12 mouse cellular contexts compared by ENCODE assay signal in genomic region chr2:165832720-165833119, GRCm38 (mm10).
DNase-seq lines count a peak whose midpoint lies in the region; ATAC-seq and TF ChIP-seq lines count a peak whose summit lies in the region.
"Had no signal": no experiment of that assay in that cellular context is flagged by ENCODE, and none has a peak within 500 bp of the region (broad histone marks: within the 10 kb centered on the region; RNA-seq: fewer than 3 reads in every experiment).

No protein-coding gene starts in this region.

- peaks cover 85% of the 10 kb centered on the region for H3K36me3 ChIP-seq in heart, embryonic 15.5 days
- H3K36me3 ChIP-seq in limb, embryonic 12.5 days = peaks cover 100% of the 10 kb centered on the region
- peaks cover 28% of the 10 kb centered on the region for H3K36me3 ChIP-seq in stomach, postnatal 0 days (ENCODE audit: control insufficient read depth, insufficient read depth, low read length)

- H3K27ac ChIP-seq in heart, embryonic 15.5 days = peak overlapping the region; percentile 67
- H3K27ac ChIP-seq in limb, embryonic 12.5 days = peak overlapping the region; percentile 64
- H3K27ac ChIP-seq in stomach, postnatal 0 days (replicated peaks) = peak overlapping the region; percentile 70
- H3K27ac ChIP-seq: hindbrain, embryonic 15.5 days; liver, embryonic 12.5 days had no signal

- TF ChIP-seq CTCF in lung, adult 2 months (IDR thresholded peaks at IDR 0.05; ENCODE audit: insufficient read depth, low read length) = no peak
- TF ChIP-seq CTCF in stomach, postnatal 0 days (IDR thresholded peaks at IDR 0.05; ENCODE audit: low read depth) = no peak

- intact Hi-C loops in heart, postnatal 36 days (cut with DNase I) = no loop called here
- intact Hi-C loops in gastrocnemius, postnatal 14 days (cut with DNase I; ENCODE audit: low total_unique reads) = no loop called here

- H3K9ac ChIP-seq in heart, embryonic 15.5 days = no peak overlapping the region
- H3K9ac ChIP-seq in limb, embryonic 12.5 days (replicated peaks) = no peak overlapping the region
- no peak overlapping the region for H3K9ac ChIP-seq in stomach, postnatal 0 days (ENCODE audit: low read length)
- H3K9ac ChIP-seq: hindbrain, embryonic 15.5 days; liver, embryonic 12.5 days had no signal

- ATAC-seq in heart, embryonic 15.5 days (replicated peaks; ENCODE audit: insufficient number of reproducible peaks, insufficient read depth, low FRiP score, low read depth) = no peak
- ATAC-seq in limb, embryonic 12.5 days (ENCODE audit: insufficient number of reproducible peaks, insufficient read depth, low FRiP score, low TSS enrichment, low read depth) = no peak
- no peak for ATAC-seq in stomach, postnatal 0 days (ENCODE audit: low FRiP score, low TSS enrichment)
- ATAC-seq: liver, embryonic 12.5 days had no signal

- no peak for DNase-seq in heart, postnatal 36 days
- DNase-seq in lung, adult 18-20 months = peak; percentile 62 to 74
- no peak for DNase-seq in lung, adult 2 months
- DNase-seq in stomach, postnatal 0 days (ENCODE audit: low spot score) = no peak
- no peak for DNase-seq in gastrocnemius, postnatal 14 days
- DNase-seq in cerebellum, adult 9-11 months = no peak
- DNase-seq: adrenal gland, postnatal 36 days; cerebellum, adult 18-20 months had no signal

- no peak overlapping the region for H3K4me2 ChIP-seq in heart, embryonic 15.5 days
- no peak overlapping the region for H3K4me2 ChIP-seq in limb, embryonic 12.5 days
- H3K4me2 ChIP-seq in stomach, postnatal 0 days (replicated peaks; ENCODE audit: low read depth) = no peak overlapping the region
- H3K4me2 ChIP-seq: hindbrain, embryonic 15.5 days; liver, embryonic 12.5 days had no signal

- no peaks in the 10 kb centered on the region for H3K27me3 ChIP-seq in heart, embryonic 15.5 days
- H3K27me3 ChIP-seq in limb, embryonic 12.5 days = no peaks in the 10 kb centered on the region
- H3K27me3 ChIP-seq in stomach, postnatal 0 days (ENCODE audit: control insufficient read depth, insufficient read depth, low read length) = no peaks in the 10 kb centered on the region
- H3K27me3 ChIP-seq: hindbrain, embryonic 15.5 days; liver, embryonic 12.5 days had no signal

- no peak for TF ChIP-seq EP300 in stomach, postnatal 0 days (optimal IDR thresholded peaks at IDR 0.05)

- no peaks in the 10 kb centered on the region for H3K9me3 ChIP-seq in heart, embryonic 15.5 days (replicated peaks)
- H3K9me3 ChIP-seq in limb, embryonic 12.5 days = no peaks in the 10 kb centered on the region
- H3K9me3 ChIP-seq in stomach, postnatal 0 days (ENCODE audit: control insufficient read depth, low read length) = no peaks in the 10 kb centered on the region
- H3K9me3 ChIP-seq: hindbrain, embryonic 15.5 days; liver, embryonic 12.5 days had no signal

- peaks cover 37% of the 10 kb centered on the region for H3K4me1 ChIP-seq in heart, embryonic 15.5 days (replicated peaks)
- no peaks in the 10 kb centered on the region for H3K4me1 ChIP-seq in lung, adult 2 months (ENCODE audit: control insufficient read depth, insufficient read depth, low read length)
- H3K4me1 ChIP-seq in limb, embryonic 12.5 days (replicated peaks) = peaks cover 21% of the 10 kb centered on the region
- no peaks in the 10 kb centered on the region for H3K4me1 ChIP-seq in stomach, postnatal 0 days (replicated peaks; ENCODE audit: control insufficient read depth, insufficient read depth)
- H3K4me1 ChIP-seq: liver, embryonic 12.5 days had no signal

- TF ChIP-seq POLR2A in lung, adult 2 months (IDR thresholded peaks at IDR 0.05; ENCODE audit: borderline replicate concordance, extremely low read depth, low read depth, low read length) = no peak

- WGBS in heart, embryonic 15.5 days = 72% methylated on average over 9 of the region's 9 CpGs
- 53% methylated on average over 9 of the region's 9 CpGs for WGBS in lung, adult 2 months
- 74% methylated on average over 9 of the region's 9 CpGs for WGBS in limb, embryonic 12.5 days
- 69% methylated on average over 9 of the region's 9 CpGs for WGBS in stomach, postnatal 0 days

- H3K4me3 ChIP-seq in heart, embryonic 15.5 days = no peak overlapping the region
- no peak overlapping the region for H3K4me3 ChIP-seq in lung, adult 2 months (replicated peaks; ENCODE audit: extremely low read depth, low read depth, low read length)
- no peak overlapping the region for H3K4me3 ChIP-seq in limb, embryonic 12.5 days (replicated peaks)
- no peak overlapping the region for H3K4me3 ChIP-seq in stomach, postnatal 0 days (ENCODE audit: low read depth, low read length)
- H3K4me3 ChIP-seq: hindbrain, embryonic 15.5 days; liver, embryonic 12.5 days had no signal

Comparison
In these comparisons a context has a peak if more than half of its experiments do, and no peak if none do; other contexts are left out.
1. DNase-seq: peak in lung, adult 18-20 months (2 of 2); none in heart, postnatal 36 days (0 of 2), lung, adult 2 months (single experiment), stomach, postnatal 0 days (single experiment), gastrocnemius, postnatal 14 days (single experiment) and cerebellum, adult 9-11 months (single experiment).
2. Peak in every context shown above with its lines, with median percentiles within 50 percentile points of each other: H3K27ac ChIP-seq.